Mouse (Mus musculus): ENCODE measurements at regions not wholly inside any gene's neighbourhood (a gene's known extent, or its start where the extent isn't known, plus 50 kb on each side); places are given as distances from the start of the nearest gene placed in this dataset.

DNA sequence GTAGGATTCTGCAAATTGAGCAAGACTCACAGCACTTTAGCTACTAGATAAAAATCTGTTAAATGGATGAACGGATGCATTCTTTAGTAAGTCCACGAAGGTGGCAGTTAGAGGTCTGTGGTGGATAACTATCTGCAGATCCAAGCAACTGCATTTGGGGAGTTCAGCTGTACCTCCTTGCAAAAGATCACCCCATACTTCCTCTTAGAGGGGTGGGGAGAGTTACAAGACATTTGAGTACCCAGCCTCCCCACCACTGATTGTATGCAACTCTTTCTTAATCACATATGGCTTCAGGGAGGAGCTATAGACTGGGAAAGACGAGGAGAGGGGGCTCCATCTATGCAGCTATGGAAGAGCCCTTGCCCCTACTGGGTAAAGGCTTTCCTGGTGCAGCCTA is 144.1 kb downstream of the Postn start:
- Histone ChIP-seq H3K4me2 (replicated peaks) (no peak overlapping the region), H3K4me1 (replicated peaks) (no peaks in the 10 kb centered on the region), H3K9me3 (no peaks in the 10 kb centered on the region), H3K4me3 (replicated peaks) (no peak overlapping the region), H3K27ac (no peak overlapping the region), H3K36me3 (no peaks in the 10 kb centered on the region), H3K9ac (no peak overlapping the region), H3K27me3 (replicated peaks) (no peaks in the 10 kb centered on the region)
- no peak for ATAC-seq
- 71% methylated on average over 3 of the region's 3 CpGs for WGBS

DNA sequence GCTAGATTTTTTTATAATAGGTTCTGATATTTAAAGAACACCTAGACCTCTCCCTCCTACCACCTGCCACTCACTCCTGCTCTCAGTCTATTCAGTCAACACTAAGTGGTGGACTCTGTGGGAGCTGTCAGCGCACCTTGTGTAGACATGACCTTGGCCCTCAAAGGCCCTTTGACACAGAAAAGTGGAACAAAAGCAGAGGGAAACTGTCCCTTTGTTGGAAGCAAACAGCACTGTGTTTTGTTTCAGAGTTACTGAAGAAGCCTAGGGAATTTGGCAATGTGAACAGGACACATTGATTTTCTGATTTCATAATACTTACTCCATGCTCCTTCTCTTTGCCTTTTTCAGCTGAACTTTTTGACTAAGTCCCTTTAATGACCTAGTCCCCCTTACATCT is 146.7 kb downstream of the Postn start:
- Histone ChIP-seq H3K36me3 (no peaks in the 10 kb centered on the region), H3K4me1 (replicated peaks) (no peaks in the 10 kb centered on the region), H3K4me2 (replicated peaks) (no peak overlapping the region), H3K27ac (no peak overlapping the region), H3K9ac (no peak overlapping the region), H3K27me3 (replicated peaks) (no peaks in the 10 kb centered on the region), H3K9me3 (no peaks in the 10 kb centered on the region), H3K4me3 (replicated peaks) (no peak overlapping the region)
- ATAC-seq: no peak
- WGBS: 84% methylated on average over 1 of the region's 1 CpGs

DNA sequence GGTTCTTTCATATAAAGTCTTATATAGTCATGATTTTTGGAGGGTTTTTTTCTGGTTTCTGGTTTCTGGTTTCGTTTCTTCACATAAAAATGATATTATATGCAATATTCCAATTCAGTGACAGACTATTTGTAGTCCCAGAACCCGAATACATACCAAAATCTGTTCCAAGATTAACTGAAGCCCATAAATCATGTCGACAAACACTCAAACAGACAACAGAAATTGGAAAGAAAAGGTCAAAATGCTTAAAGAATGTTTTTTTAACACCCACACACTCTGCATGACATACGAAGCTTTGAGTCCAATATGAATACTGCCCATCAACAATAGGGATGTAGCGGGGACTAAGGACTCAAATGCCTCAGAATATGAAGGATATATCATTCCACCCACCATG is 148.0 kb downstream of the Postn start:
- H3K4me2 ChIP-seq (replicated peaks): no peak overlapping the region
- H3K27ac ChIP-seq: no peak overlapping the region
- ATAC-seq: no peak
- 72% methylated on average over 5 of the region's 5 CpGs for WGBS
- no peaks in the 10 kb centered on the region for H3K27me3 ChIP-seq (replicated peaks)
- H3K4me3 ChIP-seq (replicated peaks): no peak overlapping the region
- H3K36me3 ChIP-seq: no peaks in the 10 kb centered on the region
- no peaks in the 10 kb centered on the region for H3K4me1 ChIP-seq (replicated peaks)
- no peaks in the 10 kb centered on the region for H3K9me3 ChIP-seq
- no peak overlapping the region for H3K9ac ChIP-seq

DNA sequence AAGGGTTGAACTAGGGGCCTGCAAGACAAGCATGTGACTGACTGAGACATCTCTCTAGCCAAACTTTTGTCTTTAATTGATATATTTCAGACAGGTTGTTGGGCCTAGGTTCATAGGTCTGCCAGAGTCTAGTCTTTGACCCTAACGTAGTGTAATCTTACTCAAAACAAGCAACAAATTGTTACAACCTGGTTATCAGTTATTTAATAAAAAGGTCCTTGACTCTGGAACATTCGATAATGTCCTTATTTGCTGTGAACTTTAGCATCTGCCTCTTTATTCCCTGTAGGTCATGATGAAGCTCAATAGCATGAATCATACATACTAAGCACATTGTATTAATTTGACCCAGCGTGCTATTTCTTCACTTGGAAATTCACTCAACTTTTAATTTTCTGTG is 156.3 kb downstream of the Postn start:
- no peak overlapping the region for H3K4me2 ChIP-seq (replicated peaks)
- H3K27ac ChIP-seq: no peak overlapping the region
- no peaks in the 10 kb centered on the region for H3K36me3 ChIP-seq
- H3K4me3 ChIP-seq (replicated peaks): no peak overlapping the region
- 85% methylated on average over 3 of the region's 3 CpGs for WGBS
- no peaks in the 10 kb centered on the region for H3K9me3 ChIP-seq
- no peak overlapping the region for H3K9ac ChIP-seq
- H3K4me1 ChIP-seq (replicated peaks): no peaks in the 10 kb centered on the region
- no peaks in the 10 kb centered on the region for H3K27me3 ChIP-seq (replicated peaks)
- no peak for ATAC-seq

DNA sequence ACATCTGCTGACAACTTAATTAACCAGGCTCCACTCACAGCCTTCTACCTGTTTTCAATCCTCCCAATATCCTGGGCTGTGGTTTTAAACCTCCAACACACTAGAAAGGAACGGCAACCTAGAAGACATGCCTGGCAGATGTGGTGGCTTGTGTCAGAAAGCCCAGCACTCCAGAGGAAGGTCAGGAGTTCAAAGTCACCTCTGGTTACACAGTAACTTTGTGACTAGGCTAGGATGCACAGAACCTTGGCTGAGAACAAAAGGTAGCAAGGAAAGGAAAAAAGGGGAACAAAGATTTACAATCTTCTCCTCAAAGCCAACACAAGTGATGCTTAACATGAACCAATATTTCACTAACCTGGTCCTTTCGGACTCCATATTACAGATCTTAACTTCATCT is 161.8 kb downstream of the Postn start:
- H3K36me3 ChIP-seq: no peaks in the 10 kb centered on the region
- H3K4me2 ChIP-seq (replicated peaks): no peak overlapping the region
- H3K4me1 ChIP-seq (replicated peaks): no peaks in the 10 kb centered on the region
- no peak overlapping the region for H3K9ac ChIP-seq
- no peaks in the 10 kb centered on the region for H3K27me3 ChIP-seq (replicated peaks)
- H3K4me3 ChIP-seq (replicated peaks): no peak overlapping the region
- ATAC-seq: no peak
- H3K27ac ChIP-seq: no peak overlapping the region
- WGBS: 69% methylated on average over 2 of the region's 2 CpGs
- no peaks in the 10 kb centered on the region for H3K9me3 ChIP-seq

DNA sequence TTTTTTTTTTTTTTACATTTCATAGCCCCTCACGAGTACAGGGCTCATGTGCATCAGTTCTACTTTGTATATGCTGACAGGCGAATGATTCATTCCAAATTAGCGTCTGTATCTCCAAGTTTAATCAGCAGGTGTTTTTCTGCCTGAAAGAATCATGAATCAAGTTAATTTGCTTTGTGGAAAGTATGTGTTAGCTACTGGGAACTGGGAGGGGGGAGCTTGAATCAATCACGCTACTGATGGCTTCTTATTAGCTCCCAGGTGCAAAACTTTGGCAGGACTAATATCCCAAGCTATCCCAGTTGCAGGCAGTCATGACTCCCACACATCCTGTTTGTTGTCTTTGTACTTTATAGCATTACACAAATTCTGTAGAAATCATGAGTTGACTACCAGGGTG is 165.7 kb downstream of the Postn start:
- Histone ChIP-seq H3K4me2 (replicated peaks) (no peak overlapping the region), H3K27ac (no peak overlapping the region), H3K27me3 (replicated peaks) (no peaks in the 10 kb centered on the region), H3K9me3 (no peaks in the 10 kb centered on the region), H3K36me3 (no peaks in the 10 kb centered on the region), H3K9ac (no peak overlapping the region), H3K4me1 (replicated peaks) (no peaks in the 10 kb centered on the region), H3K4me3 (replicated peaks) (no peak overlapping the region)
- no peak for ATAC-seq
- 81% methylated on average over 4 of the region's 4 CpGs for WGBS

DNA sequence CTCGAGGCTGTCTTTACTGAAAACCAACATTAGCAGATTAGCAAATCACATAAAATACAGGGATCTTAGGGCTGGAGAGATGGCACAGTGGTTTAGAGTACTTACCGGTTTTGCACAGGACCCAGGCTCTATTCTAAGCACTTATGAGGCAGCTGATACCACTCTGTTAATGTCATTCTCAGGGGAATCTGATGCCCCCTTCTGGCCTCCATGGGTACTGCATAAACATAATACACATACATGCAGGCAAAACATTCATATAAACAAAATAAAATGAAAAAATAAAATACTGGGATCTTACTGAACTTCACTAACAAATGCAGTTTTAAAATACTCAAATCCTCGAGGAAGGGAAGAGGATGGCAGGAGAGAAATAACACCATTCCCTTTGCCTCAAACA is 164.3 kb upstream of the Supt20 start:
- H3K27me3 ChIP-seq (replicated peaks): no peaks in the 10 kb centered on the region
- H3K36me3 ChIP-seq: no peaks in the 10 kb centered on the region
- H3K4me3 ChIP-seq (replicated peaks): no peak overlapping the region
- ATAC-seq: no peak
- no peak overlapping the region for H3K4me2 ChIP-seq (replicated peaks)
- H3K9ac ChIP-seq: no peak overlapping the region
- no peaks in the 10 kb centered on the region for H3K9me3 ChIP-seq
- no peaks in the 10 kb centered on the region for H3K4me1 ChIP-seq (replicated peaks)
- 70% methylated on average over 3 of the region's 3 CpGs for WGBS
- H3K27ac ChIP-seq: no peak overlapping the region

DNA sequence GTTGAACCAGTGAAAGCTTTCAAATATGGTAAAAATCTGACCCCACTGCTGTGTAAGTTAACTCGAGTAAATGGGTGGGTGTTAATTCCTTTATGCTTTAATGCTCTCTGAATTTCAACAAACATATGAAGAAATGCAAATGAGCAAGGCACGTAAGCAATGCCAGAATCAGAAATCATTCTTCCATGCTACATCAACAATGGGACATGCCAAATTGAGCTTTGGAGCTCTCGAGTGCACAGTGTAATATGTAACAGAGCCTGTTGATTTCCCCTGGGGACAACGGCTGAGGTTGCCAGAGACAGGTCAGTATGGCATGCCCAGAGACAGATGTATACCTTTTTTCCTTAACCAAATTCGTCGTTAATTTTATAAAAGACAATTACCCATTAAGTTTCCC is 162.4 kb upstream of the Supt20 start:
- H3K27ac ChIP-seq: no peak overlapping the region
- H3K9ac ChIP-seq: no peak overlapping the region
- no peak overlapping the region for H3K4me3 ChIP-seq (replicated peaks)
- H3K36me3 ChIP-seq: no peaks in the 10 kb centered on the region
- H3K27me3 ChIP-seq (replicated peaks): no peaks in the 10 kb centered on the region
- H3K4me2 ChIP-seq (replicated peaks): no peak overlapping the region
- H3K4me1 ChIP-seq (replicated peaks): no peaks in the 10 kb centered on the region
- no peaks in the 10 kb centered on the region for H3K9me3 ChIP-seq
- no peak for ATAC-seq
- WGBS: 76% methylated on average over 6 of the region's 6 CpGs

DNA sequence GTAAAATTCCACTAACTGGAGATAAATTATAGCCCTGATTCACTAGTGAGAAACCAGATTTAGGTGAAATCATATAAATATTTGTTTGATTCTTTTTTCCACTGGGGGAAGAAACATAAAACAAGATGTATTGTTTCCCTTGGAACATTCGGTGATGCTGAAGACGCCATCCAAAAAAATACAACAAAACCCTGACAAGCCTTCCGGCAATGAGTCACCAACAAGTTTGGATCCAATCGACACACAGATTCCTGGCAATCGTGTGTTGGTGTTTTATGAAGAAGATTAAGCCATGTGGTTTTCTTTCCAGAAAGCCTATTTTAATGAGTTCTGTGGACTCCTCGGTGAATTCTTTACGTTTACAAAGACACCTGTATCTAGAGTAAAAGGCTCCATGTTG is 157.2 kb upstream of the Supt20 start:
- no peaks in the 10 kb centered on the region for H3K27me3 ChIP-seq (replicated peaks)
- H3K27ac ChIP-seq: no peak overlapping the region
- no peak overlapping the region for H3K4me3 ChIP-seq (replicated peaks)
- no peaks in the 10 kb centered on the region for H3K9me3 ChIP-seq
- WGBS: 78% methylated on average over 7 of the region's 7 CpGs
- H3K9ac ChIP-seq: no peak overlapping the region
- ATAC-seq: no peak
- no peaks in the 10 kb centered on the region for H3K36me3 ChIP-seq
- no peak overlapping the region for H3K4me2 ChIP-seq (replicated peaks)
- H3K4me1 ChIP-seq (replicated peaks): no peaks in the 10 kb centered on the region

DNA sequence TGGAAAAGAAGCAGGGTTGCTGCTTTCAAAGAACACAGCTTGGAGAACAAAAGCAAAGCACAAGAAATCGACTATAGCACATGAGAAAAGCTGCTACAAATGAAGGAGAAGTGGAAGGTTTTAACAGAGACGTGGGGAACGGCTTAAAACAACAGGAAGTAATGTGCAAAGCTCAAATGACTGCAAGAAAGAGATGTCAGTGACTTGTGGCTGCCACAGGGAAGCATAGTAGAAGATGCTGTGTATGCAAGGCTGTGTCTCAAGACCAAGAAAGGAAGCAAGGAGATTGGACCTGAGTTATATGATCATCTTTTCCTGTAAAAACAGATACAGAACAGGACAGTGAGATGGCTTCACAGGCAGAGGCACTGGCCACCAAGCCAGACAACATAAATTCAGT is 154.6 kb upstream of the Supt20 start:
- H3K4me1 ChIP-seq (replicated peaks): no peaks in the 10 kb centered on the region
- H3K9ac ChIP-seq: no peak overlapping the region
- no peaks in the 10 kb centered on the region for H3K36me3 ChIP-seq
- no peak overlapping the region for H3K4me3 ChIP-seq (replicated peaks)
- H3K27me3 ChIP-seq (replicated peaks): no peaks in the 10 kb centered on the region
- H3K27ac ChIP-seq: no peak overlapping the region
- WGBS: 39% methylated on average over 3 of the region's 3 CpGs
- H3K4me2 ChIP-seq (replicated peaks): no peak overlapping the region
- ATAC-seq: no peak
- H3K9me3 ChIP-seq: 0 out of 2 replicates have a peak, but pooled peaks cover 3% of the 10 kb centered on the region

DNA sequence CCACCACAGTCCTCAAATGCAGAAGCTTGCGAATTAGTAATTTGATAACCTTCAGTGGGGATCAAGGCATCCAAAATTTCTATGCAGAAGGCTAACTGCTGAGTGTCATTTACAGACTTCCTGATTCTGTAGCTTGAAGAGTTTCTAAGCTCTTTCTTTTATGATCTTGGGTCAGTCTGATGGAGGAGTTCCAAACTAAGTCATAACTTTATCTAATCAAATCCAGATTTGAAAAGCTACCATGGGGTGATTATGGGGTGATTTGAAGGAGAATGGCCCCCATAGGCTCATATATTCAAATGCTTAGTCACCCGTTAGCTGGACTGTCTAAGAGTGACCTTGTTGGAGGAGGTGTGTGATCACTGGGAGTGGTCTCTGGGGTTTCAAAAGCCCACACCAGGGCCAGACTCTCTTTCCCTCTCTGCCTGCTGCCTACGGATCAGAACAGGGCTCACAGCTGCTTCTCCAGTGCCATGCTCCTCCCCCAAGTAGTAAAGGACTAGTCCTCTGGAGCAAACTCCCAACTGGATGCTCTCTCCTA is 152.0 kb upstream of the Supt20 start:
- Histone ChIP-seq H3K4me2 (replicated peaks) (no peak overlapping the region), H3K9me3 (0 out of 2 replicates have a peak, but pooled peaks cover 4% of the 10 kb centered on the region), H3K4me1 (replicated peaks) (no peaks in the 10 kb centered on the region), H3K27me3 (replicated peaks) (no peaks in the 10 kb centered on the region), H3K36me3 (no peaks in the 10 kb centered on the region), H3K27ac (no peak overlapping the region), H3K9ac (no peak overlapping the region), H3K4me3 (replicated peaks) (no peak overlapping the region)
- ATAC-seq: no peak
- 70% methylated on average over 3 of the region's 3 CpGs for WGBS

DNA sequence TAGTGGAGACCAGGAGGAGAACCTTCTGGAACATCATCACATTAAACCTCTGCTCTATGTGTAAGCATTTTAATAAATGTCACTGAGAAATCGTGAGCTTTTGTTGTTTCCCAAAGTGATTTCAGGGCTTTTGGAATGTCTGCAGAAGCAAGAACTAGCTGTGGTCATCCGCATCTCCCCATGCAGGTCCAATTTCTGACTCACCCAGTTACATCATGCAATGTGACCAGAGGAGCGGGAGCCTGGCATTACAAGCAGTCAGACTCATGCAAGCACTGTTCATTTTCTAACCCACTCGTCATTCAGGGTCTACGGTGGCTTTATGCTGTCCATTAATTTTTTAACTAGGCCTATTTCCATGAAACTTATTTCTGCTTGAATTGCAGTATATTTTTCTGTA is 151.2 kb upstream of the Supt20 start:
- 0 out of 2 replicates have a peak, but pooled peaks cover 4% of the 10 kb centered on the region for H3K9me3 ChIP-seq
- ATAC-seq: no peak
- no peak overlapping the region for H3K27ac ChIP-seq
- no peaks in the 10 kb centered on the region for H3K4me1 ChIP-seq (replicated peaks)
- H3K36me3 ChIP-seq: no peaks in the 10 kb centered on the region
- WGBS: 82% methylated on average over 5 of the region's 5 CpGs
- no peak overlapping the region for H3K9ac ChIP-seq
- H3K4me2 ChIP-seq (replicated peaks): no peak overlapping the region
- no peaks in the 10 kb centered on the region for H3K27me3 ChIP-seq (replicated peaks)
- H3K4me3 ChIP-seq (replicated peaks): no peak overlapping the region

DNA sequence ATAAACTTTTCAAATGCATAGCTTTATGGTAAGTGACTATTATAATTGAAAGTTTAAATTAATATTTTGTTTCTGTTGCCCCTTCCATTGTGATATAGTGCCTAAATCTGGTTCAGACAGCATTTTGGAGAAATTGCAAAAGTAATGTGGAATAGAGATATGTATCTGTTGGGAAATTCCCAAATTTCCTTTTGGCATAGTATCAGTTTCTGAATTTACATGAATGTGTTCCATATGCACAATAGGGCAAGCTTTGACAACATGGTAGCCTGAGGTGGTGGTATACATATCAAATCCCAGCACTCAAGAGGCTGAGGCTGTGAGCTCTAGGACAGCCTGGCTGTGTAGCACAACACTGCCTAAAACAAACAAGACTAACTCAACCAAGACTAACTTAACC is 147.2 kb upstream of the Supt20 start:
- 0 out of 2 replicates have a peak, but pooled peaks cover 4% of the 10 kb centered on the region for H3K9me3 ChIP-seq
- H3K4me1 ChIP-seq (replicated peaks): no peaks in the 10 kb centered on the region
- H3K27ac ChIP-seq: no peak overlapping the region
- no peak for ATAC-seq
- no peak overlapping the region for H3K9ac ChIP-seq
- no peaks in the 10 kb centered on the region for H3K27me3 ChIP-seq (replicated peaks)
- H3K36me3 ChIP-seq: no peaks in the 10 kb centered on the region
- H3K4me2 ChIP-seq (replicated peaks): no peak overlapping the region
- H3K4me3 ChIP-seq (replicated peaks): no peak overlapping the region

DNA sequence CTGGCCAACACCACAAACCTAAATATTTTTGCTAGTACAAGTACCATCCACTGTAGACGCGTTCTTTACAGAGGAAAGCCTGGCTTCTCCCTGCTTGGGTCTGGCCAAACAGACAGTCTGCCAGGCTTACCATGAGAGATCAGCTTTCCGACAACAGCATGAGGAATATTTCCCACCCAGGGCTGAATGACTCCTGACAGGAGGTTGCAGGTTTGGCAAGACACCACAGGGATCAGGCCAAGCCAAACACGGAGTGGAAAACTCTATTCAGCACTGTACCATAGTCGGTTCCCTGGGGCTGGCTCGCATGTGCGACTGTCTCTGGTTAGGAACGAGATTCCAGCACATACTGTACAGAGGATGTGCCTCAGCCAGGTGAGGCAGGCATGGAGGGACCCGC is 140.7 kb upstream of the Supt20 start:
- H3K9ac ChIP-seq: no peak overlapping the region
- H3K4me3 ChIP-seq (replicated peaks): no peak overlapping the region
- ATAC-seq: no peak
- H3K4me2 ChIP-seq (replicated peaks): no peak overlapping the region
- H3K9me3 ChIP-seq: no peaks in the 10 kb centered on the region
- WGBS: 67% methylated on average over 9 of the region's 9 CpGs
- no peaks in the 10 kb centered on the region for H3K27me3 ChIP-seq (replicated peaks)
- H3K4me1 ChIP-seq (replicated peaks): no peaks in the 10 kb centered on the region
- H3K27ac ChIP-seq: no peak overlapping the region
- H3K36me3 ChIP-seq: no peaks in the 10 kb centered on the region

All from intestine, embryonic 15.5 days (tissue).